Mouse (Mus musculus) CH12.LX (cell line): ENCODE measurements around the gene Prpf3. TPM values are rescaled to one million over a fixed set of nuclear protein-coding genes. Genes with fewer than 3 reads are reported as not detected.

Source experiments
- DNase-seq: peaks from one replicate; pipeline ENCODE4 v3.0.0-alpha.2; 2013; ENCODE audit errors: extremely low read depth
- H3K27ac ChIP-seq: 2 replicates; pipeline ENCODE4 v1.5.1; 2012; ENCODE audit warnings: low read depth, mild to moderate bottlenecking, control low read depth, moderate library complexity; ENCODE audit not compliant: insufficient read depth
- H3K27me3 ChIP-seq: replicated peaks from 2 replicates; pipeline ENCODE3; 2012; ENCODE audit warnings: inconsistent platforms
- H3K36me3 ChIP-seq, 2 experiments: replicated peaks in 1 of 2; 2 replicates each; pipeline versions ENCODE3 to v1.6.1; 2012; ENCODE audit warnings: inconsistent platforms in 1 of 2, low read length in 1 of 2, mild to moderate bottlenecking in 1 of 2, mixed read lengths in 1 of 2, moderate library complexity in 1 of 2; ENCODE audit not compliant: control insufficient read depth in 1 of 2, insufficient read depth in 1 of 2
- H3K4me1 ChIP-seq, 2 experiments: 2 replicates each; pipeline ENCODE4 v1.6.1; 2012; ENCODE audit warnings: inconsistent platforms in 1 of 2, moderate library complexity in 1 of 2; ENCODE audit not compliant: insufficient read depth in 2 of 2, control insufficient read depth in 1 of 2
- H3K4me2 ChIP-seq: 2 replicates; pipeline ENCODE4 v1.6.1; 2012; ENCODE audit warnings: low read depth, mild to moderate bottlenecking, control low read depth; ENCODE audit not compliant: poor library complexity, insufficient read depth, severe bottlenecking
- H3K4me3 ChIP-seq, 3 experiments: fragments of 150-350 bp in 1 of 3; sonication (generic) in 1 of 3; replicated peaks in 1 of 3; 2 replicates each; pipeline versions ENCODE3 to v1.5.1; 2011 to 2012; ENCODE audit warnings: low read depth in 2 of 3, low read length in 2 of 3, mild to moderate bottlenecking in 2 of 3, moderate library complexity in 2 of 3, control low read depth in 1 of 3, improper control_type of control experiment in 1 of 3, inconsistent platforms in 1 of 3, mixed read lengths in 1 of 3; ENCODE audit not compliant: poor library complexity in 1 of 3
- H3K79me2 ChIP-seq: replicated peaks from 2 replicates; pipeline ENCODE4 v1.6.1; 2012; ENCODE audit warnings: mild to moderate bottlenecking, moderate library complexity; ENCODE audit not compliant: control insufficient read depth, poor library complexity, insufficient read depth, severe bottlenecking; ENCODE audit errors: extremely low read depth
- H3K9ac ChIP-seq: 2 replicates; pipeline ENCODE4 v1.6.1; 2012; ENCODE audit warnings: low read depth, mild to moderate bottlenecking, control low read depth, moderate library complexity; ENCODE audit not compliant: insufficient read depth
- H3K9me3 ChIP-seq: replicated peaks from 2 replicates; pipeline ENCODE3; 2012; ENCODE audit warnings: low read length, inconsistent platforms, mixed read lengths
- BHLHE40 ChIP-seq: IDR thresholded peaks from 2 replicates; pipeline ENCODE4 v1.6.1; 2011; ENCODE audit warnings: mild to moderate bottlenecking, low read depth, low read length, improper control_type of control experiment
- CHD1 ChIP-seq: IDR thresholded peaks from 2 replicates; pipeline ENCODE4 v1.6.1; 2012; ENCODE audit warnings: low read depth, low read length, improper control_type of control experiment, inconsistent platforms
- CHD2 ChIP-seq: IDR thresholded peaks from 2 replicates; pipeline ENCODE4 v1.6.1; 2011; ENCODE audit warnings: low read length, improper control_type of control experiment
- CTCF ChIP-seq, 2 experiments: IDR thresholded peaks in 1 of 2; conservative IDR thresholded peaks in 1 of 2; 2 replicates each; pipeline ENCODE4 v1.5.1; 2011 to 2012; ENCODE audit warnings: low read depth in 2 of 2, low read length in 2 of 2, improper control_type of control experiment in 1 of 2, inconsistent platforms in 1 of 2, mild to moderate bottlenecking in 1 of 2, moderate library complexity in 1 of 2
- E2F4 ChIP-seq: IDR thresholded peaks from 2 replicates; pipeline ENCODE4 v1.6.1; 2011; ENCODE audit warnings: low read depth, low read length, improper control_type of control experiment; ENCODE audit not compliant: insufficient replicate concordance
- ELF1 ChIP-seq: IDR thresholded peaks from 2 replicates; pipeline ENCODE4 v1.6.1; 2014; ENCODE audit warnings: low read depth, mild to moderate bottlenecking, inconsistent platforms, low read length, improper control_type of control experiment
- EP300 ChIP-seq: IDR thresholded peaks from 2 replicates; pipeline ENCODE4 v1.6.1; 2011; ENCODE audit warnings: low read length, improper control_type of control experiment
- HCFC1 ChIP-seq: IDR thresholded peaks from 2 replicates; pipeline ENCODE4 v1.6.1; 2012; ENCODE audit warnings: low read depth, mild to moderate bottlenecking, inconsistent platforms, low read length, improper control_type of control experiment
- KAT2A ChIP-seq: IDR thresholded peaks from 2 replicates; pipeline ENCODE4 v1.6.1; 2012; ENCODE audit warnings: low read length, improper control_type of control experiment, inconsistent platforms; ENCODE audit not compliant: insufficient replicate concordance
- MAX ChIP-seq: IDR thresholded peaks from 2 replicates; pipeline ENCODE4 v1.6.1; 2011; ENCODE audit warnings: low read length, improper control_type of control experiment
- MAZ ChIP-seq: IDR thresholded peaks from 2 replicates; pipeline ENCODE4 v1.6.1; 2012; ENCODE audit warnings: low read depth, mild to moderate bottlenecking, inconsistent platforms, low read length, improper control_type of control experiment, moderate library complexity
- MYC ChIP-seq: IDR thresholded peaks from 2 replicates; pipeline ENCODE4 v1.6.1; 2011; ENCODE audit warnings: low read depth, mild to moderate bottlenecking, improper control_type of control experiment, low read length
- NELFE ChIP-seq: IDR thresholded peaks from 2 replicates; pipeline ENCODE4 v1.6.1; 2011; ENCODE audit warnings: low read depth, low read length, improper control_type of control experiment
- PAX5 ChIP-seq: IDR thresholded peaks from 2 replicates; pipeline ENCODE4 v1.6.1; 2012; ENCODE audit warnings: low read length, inconsistent platforms, mixed read lengths
- POLR2A ChIP-seq: IDR thresholded peaks from 2 replicates; pipeline ENCODE4 v1.6.1; 2011; ENCODE audit warnings: low read depth, mild to moderate bottlenecking, improper control_type of control experiment, low read length
- RAD21 ChIP-seq: IDR thresholded peaks from 2 replicates; pipeline ENCODE4 v1.6.1; 2011; ENCODE audit warnings: low read depth, mild to moderate bottlenecking, low read length, improper control_type of control experiment, moderate library complexity
- RCOR1 ChIP-seq: conservative IDR thresholded peaks from 2 replicates; pipeline ENCODE4 v1.6.1; 2012; ENCODE audit warnings: low read depth, mild to moderate bottlenecking, inconsistent platforms, low read length, improper control_type of control experiment
- SIN3A ChIP-seq: IDR thresholded peaks from 2 replicates; pipeline ENCODE4 v1.6.1; 2012; ENCODE audit warnings: low read length, improper control_type of control experiment, inconsistent platforms
- SMC3 ChIP-seq: IDR thresholded peaks from 2 replicates; pipeline ENCODE4 v1.6.1; 2011; ENCODE audit warnings: low read depth, low read length, improper control_type of control experiment
- USF1 ChIP-seq: IDR thresholded peaks from 2 replicates; pipeline ENCODE4 v1.6.1; 2014; ENCODE audit warnings: low read depth, mild to moderate bottlenecking, inconsistent platforms, low read length, improper control_type of control experiment
- USF2 ChIP-seq: conservative IDR thresholded peaks from 2 replicates; pipeline ENCODE4 v1.6.1; 2011; ENCODE audit warnings: low read depth, low read length, improper control_type of control experiment
- ZC3H11A ChIP-seq: IDR thresholded peaks from 2 replicates; pipeline ENCODE4 v1.6.1; 2012; ENCODE audit warnings: low read depth, mild to moderate bottlenecking, inconsistent platforms, low read length, improper control_type of control experiment
- ZKSCAN1 ChIP-seq: IDR thresholded peaks from 2 replicates; pipeline ENCODE4 v1.6.1; 2012; ENCODE audit warnings: low read depth, inconsistent platforms, low read length, improper control_type of control experiment, borderline replicate concordance
- ZMIZ1 ChIP-seq: IDR thresholded peaks from 2 replicates; pipeline ENCODE4 v1.6.1; 2012; ENCODE audit warnings: low read depth, mild to moderate bottlenecking, inconsistent platforms, low read length, improper control_type of control experiment
- dilution Hi-C: fragments of 300-500 bp; cut with MboI; formaldehyde crosslinking; loops from 2 replicates; pipeline ENCODE4 v1.14.3; 2020; ENCODE audit warnings: low sequenced_read_pairs; ENCODE audit not compliant: extremely low pct_unique_long_range_greater_than_20kb, extremely low pct_ligation_motif_present
- in situ Hi-C: fragments of 300-500 bp; cut with MboI; formaldehyde crosslinking; loops from 3 replicates; pipeline ENCODE4 v1.14.3; 2019; ENCODE audit warnings: low sequenced_read_pairs, low pct_ligation_motif_present, low pct_unique_long_range_greater_than_20kb, mixed read lengths
- polyA plus RNA-seq: library from polyadenylated mRNA; unstranded; fragments of >175 nt; gene quantifications from 2 replicates; pipeline ENCODE4 v1.2.1, GENCODE M21; 2012; ENCODE audit warnings: low read depth; ENCODE audit not compliant: insufficient read length
- total RNA-seq, 2 experiments: library from RNA; depleted of rRNA; stranded (reverse); fragments of 300-350 nt in 1 of 2; fragments of >200 nt in 1 of 2; gene quantifications; 2 replicates each; pipeline ENCODE4 v1.2.3; 2012 to 2014

Prpf3 gene
- total and polyA plus RNA-seq, 3 experiments: 11.5 to 67.8 (median 27.1) TPM

DNA sequence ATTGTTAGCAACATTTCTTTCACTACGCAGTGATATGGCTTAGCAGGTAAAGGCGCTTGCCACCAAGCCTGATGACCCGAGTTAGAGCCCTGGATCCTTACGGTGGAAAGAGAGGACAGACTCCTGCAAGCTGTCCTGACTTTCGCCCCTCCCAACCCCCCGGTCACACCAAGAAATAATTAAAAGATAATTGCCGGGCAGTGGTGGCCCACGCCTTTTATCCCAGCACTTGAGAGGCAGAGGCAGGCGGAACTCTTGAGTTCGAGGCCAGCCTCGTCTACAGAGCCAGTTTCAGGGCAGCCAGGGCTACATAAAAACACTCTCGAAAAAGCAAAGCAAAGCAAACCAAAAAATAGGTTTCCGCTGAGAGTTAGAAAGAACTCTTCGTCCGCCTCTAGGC, 15.3 kb upstream of the Prpf3 start:
- DNase-seq: no peak
- no peak for TF ChIP-seq MYC
- TF ChIP-seq KAT2A: no peak
- no peak for TF ChIP-seq HCFC1
- TF ChIP-seq NELFE: no peak
- no peak for TF ChIP-seq ELF1
- no peak for TF ChIP-seq PAX5
- no peak for TF ChIP-seq SMC3
- no peak for TF ChIP-seq ZKSCAN1
- no peak for TF ChIP-seq ZMIZ1
- TF ChIP-seq ZC3H11A: no peak
- TF ChIP-seq EP300: no peak
- TF ChIP-seq MAZ: no peak
- no peak for TF ChIP-seq RCOR1
- TF ChIP-seq CHD1: no peak
- H3K27ac ChIP-seq: no peak overlapping the region
- no peaks in the 10 kb centered on the region for H3K9me3 ChIP-seq
- peaks cover 25 to 62% of the 10 kb centered on the region in 2 experiments for H3K36me3 ChIP-seq
- peaks cover 43% of the 10 kb centered on the region for H3K79me2 ChIP-seq
- H3K9ac ChIP-seq: peak overlapping the region; percentile 88
- peak overlapping the region; percentile 87 for H3K4me2 ChIP-seq
- in situ Hi-C loops (no loop called here), dilution Hi-C loops (no loop called here)
- H3K27me3 ChIP-seq: no peaks in the 10 kb centered on the region
- H3K4me3 ChIP-seq: peak overlapping the region; percentile 68 to 96 (median 94)
- H3K4me1 ChIP-seq: peaks cover 3 to 19% of the 10 kb centered on the region in 2 experiments; a peak in 3 of 4 replicates

DNA sequence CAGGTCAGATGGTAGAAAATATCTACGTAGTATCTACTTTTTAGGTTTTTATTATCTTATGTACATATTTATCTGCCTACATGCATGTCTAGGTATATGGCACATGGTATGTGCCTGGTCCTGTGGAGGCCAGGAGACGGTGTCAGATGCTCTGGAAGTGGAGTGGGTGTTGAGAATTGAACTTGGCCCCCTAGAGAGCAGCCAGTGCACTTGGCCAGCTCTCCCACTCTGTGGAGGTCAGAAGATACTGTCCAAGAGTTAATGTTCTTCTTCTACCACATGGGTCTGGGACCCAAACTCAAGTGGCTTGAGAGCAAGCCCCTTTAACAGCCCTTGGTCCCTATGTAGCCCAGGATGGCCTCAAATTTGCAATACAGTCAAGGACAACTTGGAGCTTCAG, 11.7 kb upstream of the Prpf3 start:
- Histone ChIP-seq H3K9ac (no peak overlapping the region), H3K4me1 (peaks cover 3 to 16% of the 10 kb centered on the region in 2 experiments; a peak in 3 of 4 replicates), H3K27ac (no peak overlapping the region), H3K4me2 (no peak overlapping the region), H3K9me3 (no peaks in the 10 kb centered on the region), H3K36me3 (peaks cover 41 to 74% of the 10 kb centered on the region in 2 experiments), H3K4me3 (no peak overlapping the region), H3K27me3 (no peaks in the 10 kb centered on the region), H3K79me2 (peaks cover 27% of the 10 kb centered on the region)
- no peak for DNase-seq
- in situ Hi-C loops (loop anchor here (5.0 kb wide), 1 partner anchor 35 kb away; the partner anchor contains the start of gene Car14), dilution Hi-C loops (no loop called here)
- TF ChIP-seq POLR2A (no peak), E2F4 (no peak), SIN3A (no peak), ELF1 (no peak), USF1 (no peak), MYC (no peak), USF2 (no peak), CHD1 (no peak), RAD21 (no peak), CHD2 (no peak), EP300 (no peak), HCFC1 (no peak), NELFE (no peak), MAX (no peak), CTCF (conservative IDR thresholded peaks at IDR 0.05 in 1 of 2, IDR thresholded peaks at IDR 0.05 in 1 of 2; ENCODE audit: low read depth in 2 of 2, low read length in 2 of 2) (no peak), BHLHE40 (no peak)
- TF ChIP-seq, all 38 proteins: peak for 0
